Mouse (Mus musculus): ENCODE measurements around the gene Pfkp. TPM values are rescaled to one million over a fixed set of nuclear protein-coding genes. Genes with fewer than 3 reads are reported as not detected.

The Pfkp gene
- polyA plus RNA-seq, 1 experiment from 2014 or later: 10.2 TPM

DNA sequence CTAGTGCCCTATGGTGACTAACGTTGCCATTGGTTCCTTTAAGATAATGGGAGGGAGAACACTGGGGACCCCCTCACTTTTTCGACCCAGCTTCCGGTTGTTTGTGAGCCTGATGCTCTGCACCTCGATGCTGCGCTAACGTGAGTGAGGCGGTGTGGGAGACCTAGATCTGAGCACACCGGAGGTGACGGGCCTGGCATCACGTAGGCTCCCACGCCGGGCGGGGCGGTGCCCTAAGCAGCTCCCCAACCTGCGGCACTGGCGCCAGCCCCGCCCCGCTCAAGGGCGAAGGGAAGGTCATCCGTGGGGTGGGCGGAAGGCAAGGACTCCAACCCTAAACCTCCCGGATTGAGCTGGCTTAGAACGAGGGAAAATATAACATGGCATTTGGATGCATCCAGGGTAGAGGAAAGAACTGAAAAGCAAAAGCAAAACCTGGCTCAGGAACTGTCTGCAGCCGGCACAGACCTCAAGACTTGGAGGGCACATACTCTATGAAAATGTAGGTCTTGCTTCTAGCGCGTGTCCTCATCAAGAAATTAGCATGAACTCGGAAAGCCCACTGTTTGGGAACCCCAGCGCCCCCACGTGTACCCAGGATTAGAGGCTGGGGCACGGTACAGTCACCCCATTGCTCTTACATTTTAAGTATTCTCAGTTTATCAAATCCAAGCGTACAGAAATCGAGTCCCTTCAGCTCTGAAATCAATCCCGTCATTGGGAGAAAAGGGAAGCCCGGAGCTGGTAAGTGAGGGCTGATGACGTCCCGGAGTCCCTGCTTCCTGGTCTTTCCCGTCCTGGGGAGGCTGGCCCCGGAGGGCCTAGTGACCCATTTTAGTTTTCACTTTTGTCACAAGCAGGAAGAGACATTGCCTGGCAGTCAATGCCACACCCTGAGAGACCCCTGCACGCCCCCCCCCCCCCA lies 1.2 kb downstream of the Pfkp start:
- Histone ChIP-seq H3K27ac (no peak overlapping the region), H3K36me3 (no peaks in the 10 kb centered on the region), H3K9me3 (no peaks in the 10 kb centered on the region), H3K4me1 (replicated peaks) (peaks cover 11% of the 10 kb centered on the region; the same call in 1 of the 2 replicates), H3K9ac (replicated peaks) (peak overlapping the region; percentile 62), H3K4me3 (replicated peaks) (peak overlapping the region; percentile 53), H3K4me2 (peak overlapping the region; percentile 99), H3K27me3 (peaks cover 18% of the 10 kb centered on the region)
- peak; percentile 18; the same call in 1 of the 2 replicates for ATAC-seq (ENCODE audit: insufficient number of reproducible peaks, insufficient read depth, low FRiP score, low TSS enrichment, low read depth)
- under 1% methylated on average over 39 of the region's 39 CpGs for WGBS

GRCm38 (mm10) chr13:6646674-6647066 lies 1.9 kb downstream of the Pfkp start:
- H3K4me2 ChIP-seq: peak overlapping the region; percentile 99
- no peak overlapping the region for H3K27ac ChIP-seq
- H3K9ac ChIP-seq (replicated peaks): no peak overlapping the region

DNA sequence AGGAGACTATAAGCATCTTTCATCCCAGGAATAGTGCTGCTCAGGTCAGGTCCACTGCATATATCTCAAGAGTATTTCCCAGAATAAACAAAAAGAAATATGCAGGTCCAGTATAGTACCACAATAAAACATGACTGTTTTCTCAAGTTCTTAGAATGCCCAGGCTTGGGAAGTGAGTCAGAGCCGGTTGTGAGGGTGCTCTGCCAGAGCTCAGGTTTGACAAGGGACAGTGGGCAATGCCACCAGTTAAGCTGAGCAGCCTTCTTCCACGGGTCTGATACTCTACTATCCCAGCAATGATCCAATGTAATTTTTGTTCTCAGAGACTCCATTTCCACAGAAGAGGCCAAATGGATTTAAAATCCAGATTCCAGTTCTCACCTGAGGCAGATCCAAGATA lies 2.3 kb downstream of the Pfkp start:
- Histone ChIP-seq H3K4me1 (replicated peaks) (peaks cover 11% of the 10 kb centered on the region; the same call in 1 of the 2 replicates), H3K27me3 (peaks cover 18% of the 10 kb centered on the region), H3K4me2 (no peak overlapping the region), H3K27ac (no peak overlapping the region), H3K9ac (replicated peaks) (no peak overlapping the region), H3K36me3 (no peaks in the 10 kb centered on the region), H3K9me3 (no peaks in the 10 kb centered on the region), H3K4me3 (replicated peaks) (no peak overlapping the region)
- ATAC-seq (ENCODE audit: insufficient number of reproducible peaks, insufficient read depth, low FRiP score, low TSS enrichment, low read depth): no peak
- 73% methylated on average over 2 of the region's 2 CpGs for WGBS

More at GRCm38 (mm10) chr13:6646674-6647066, 1.9 kb downstream of the Pfkp start:
- no peak for ATAC-seq (ENCODE audit: insufficient number of reproducible peaks, insufficient read depth, low FRiP score, low TSS enrichment, low read depth)
- H3K9me3 ChIP-seq: no peaks in the 10 kb centered on the region
- peak overlapping the region; percentile 53 for H3K4me3 ChIP-seq (replicated peaks)
- H3K27me3 ChIP-seq: peaks cover 18% of the 10 kb centered on the region
- H3K4me1 ChIP-seq (replicated peaks): peaks cover 11% of the 10 kb centered on the region; the same call in 1 of the 2 replicates
- WGBS: 47% methylated on average over 3 of the region's 3 CpGs
- H3K36me3 ChIP-seq: no peaks in the 10 kb centered on the region

DNA sequence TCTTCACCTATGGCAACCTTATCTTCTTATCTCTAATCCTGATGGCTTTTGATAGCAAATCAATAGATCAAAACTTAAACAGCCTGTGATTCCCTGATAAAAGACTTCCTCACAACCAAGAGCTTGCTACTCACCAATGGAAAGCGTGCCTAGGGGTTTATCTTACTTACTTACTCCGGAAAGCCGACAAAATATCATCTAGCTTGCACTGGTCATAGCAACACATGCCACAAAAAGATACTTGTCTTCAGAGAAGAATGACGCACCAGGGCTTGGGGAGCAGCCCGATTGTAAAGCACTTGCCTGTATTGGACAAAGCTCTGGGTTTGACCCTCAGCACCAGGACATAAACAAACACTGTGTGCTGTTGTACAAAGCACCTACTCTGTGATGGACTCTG lies 4.6 kb downstream of the Pfkp start:
- no peaks in the 10 kb centered on the region for H3K36me3 ChIP-seq
- H3K9me3 ChIP-seq: no peaks in the 10 kb centered on the region
- H3K9ac ChIP-seq (replicated peaks): no peak overlapping the region
- WGBS: 87% methylated on average over 5 of the region's 5 CpGs
- H3K4me2 ChIP-seq: no peak overlapping the region
- ATAC-seq (ENCODE audit: insufficient number of reproducible peaks, insufficient read depth, low FRiP score, low TSS enrichment, low read depth): no peak
- H3K27me3 ChIP-seq: peaks cover 18% of the 10 kb centered on the region; the same call in 1 of the 2 replicates
- no peak overlapping the region for H3K27ac ChIP-seq
- H3K4me3 ChIP-seq (replicated peaks): no peak overlapping the region
- H3K4me1 ChIP-seq (replicated peaks): peaks cover 9% of the 10 kb centered on the region; the same call in 1 of the 2 replicates

DNA sequence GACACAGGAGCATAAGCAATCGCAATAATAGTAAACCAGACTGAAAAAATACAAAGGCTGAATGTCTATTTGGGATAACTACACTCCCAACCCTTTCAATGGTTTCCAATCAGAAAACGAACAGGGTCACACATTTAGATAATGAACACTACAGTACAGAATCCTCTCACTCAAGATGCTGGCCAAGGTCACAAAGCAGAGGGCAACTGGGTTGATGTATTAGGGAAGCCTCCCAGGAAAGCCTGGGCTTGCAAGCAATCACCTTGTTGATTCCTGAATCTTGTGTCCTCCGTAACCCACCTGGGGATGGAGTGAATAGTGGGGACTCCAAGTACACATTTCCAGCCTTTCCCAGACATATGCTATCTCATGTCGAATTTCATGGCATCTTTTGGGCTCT lies 5.6 kb downstream of the Pfkp start:
- Histone ChIP-seq H3K4me3 (replicated peaks) (no peak overlapping the region), H3K27me3 (peaks cover 17% of the 10 kb centered on the region; the same call in 1 of the 2 replicates), H3K27ac (no peak overlapping the region), H3K9ac (replicated peaks) (no peak overlapping the region), H3K36me3 (no peaks in the 10 kb centered on the region), H3K4me2 (no peak overlapping the region), H3K9me3 (no peaks in the 10 kb centered on the region), H3K4me1 (replicated peaks) (peaks cover 4% of the 10 kb centered on the region; the same call in 1 of the 2 replicates)
- WGBS: 92% methylated on average over 4 of the region's 4 CpGs
- ATAC-seq (ENCODE audit: insufficient number of reproducible peaks, insufficient read depth, low FRiP score, low TSS enrichment, low read depth): no peak

- no peak for ATAC-seq (ENCODE audit: insufficient number of reproducible peaks, insufficient read depth, low FRiP score, low TSS enrichment, low read depth)
- H3K4me1 ChIP-seq (replicated peaks): no peaks in the 10 kb centered on the region; the same call in 1 of the 2 replicates
- WGBS: 84% methylated on average over 5 of the region's 5 CpGs
- no peaks in the 10 kb centered on the region for H3K9me3 ChIP-seq
- H3K27me3 ChIP-seq: peaks cover 13% of the 10 kb centered on the region; the same call in 1 of the 2 replicates
- no peak overlapping the region for H3K27ac ChIP-seq
- H3K36me3 ChIP-seq: no peaks in the 10 kb centered on the region
- H3K4me3 ChIP-seq (replicated peaks): no peak overlapping the region
- H3K9ac ChIP-seq (replicated peaks): no peak overlapping the region
- H3K4me2 ChIP-seq: no peak overlapping the region
These were observed 6.1 kb downstream of the Pfkp start for GRCm38 (mm10) chr13:6642453-6642852.

GRCm38 (mm10) chr13:6641497-6641896 lies 7.1 kb downstream of the Pfkp start:
- H3K4me3 ChIP-seq (replicated peaks): no peak overlapping the region
- peaks cover 5% of the 10 kb centered on the region; the same call in 1 of the 2 replicates for H3K27me3 ChIP-seq
- no peaks in the 10 kb centered on the region for H3K9me3 ChIP-seq
- ATAC-seq (ENCODE audit: insufficient number of reproducible peaks, insufficient read depth, low FRiP score, low TSS enrichment, low read depth): no peak
- H3K27ac ChIP-seq: no peak overlapping the region
- no peaks in the 10 kb centered on the region for H3K4me1 ChIP-seq (replicated peaks)
- no peak overlapping the region for H3K9ac ChIP-seq (replicated peaks)
- no peak overlapping the region for H3K4me2 ChIP-seq
- H3K36me3 ChIP-seq: no peaks in the 10 kb centered on the region
- WGBS: 87% methylated on average over 1 of the region's 1 CpGs

- Histone ChIP-seq H3K4me3 (replicated peaks) (no peak overlapping the region), H3K36me3 (no peaks in the 10 kb centered on the region), H3K27me3 (no peaks in the 10 kb centered on the region), H3K27ac (no peak overlapping the region), H3K4me2 (no peak overlapping the region), H3K9ac (replicated peaks) (no peak overlapping the region), H3K4me1 (replicated peaks) (0 out of 2 replicates have a peak, but pooled peaks cover 3% of the 10 kb centered on the region), H3K9me3 (no peaks in the 10 kb centered on the region)
- 78% methylated on average over 5 of the region's 5 CpGs for WGBS
- ATAC-seq (ENCODE audit: insufficient number of reproducible peaks, insufficient read depth, low FRiP score, low TSS enrichment, low read depth): no peak
These were observed 9.0 kb downstream of the Pfkp start for GRCm38 (mm10) chr13:6639507-6640030.

DNA sequence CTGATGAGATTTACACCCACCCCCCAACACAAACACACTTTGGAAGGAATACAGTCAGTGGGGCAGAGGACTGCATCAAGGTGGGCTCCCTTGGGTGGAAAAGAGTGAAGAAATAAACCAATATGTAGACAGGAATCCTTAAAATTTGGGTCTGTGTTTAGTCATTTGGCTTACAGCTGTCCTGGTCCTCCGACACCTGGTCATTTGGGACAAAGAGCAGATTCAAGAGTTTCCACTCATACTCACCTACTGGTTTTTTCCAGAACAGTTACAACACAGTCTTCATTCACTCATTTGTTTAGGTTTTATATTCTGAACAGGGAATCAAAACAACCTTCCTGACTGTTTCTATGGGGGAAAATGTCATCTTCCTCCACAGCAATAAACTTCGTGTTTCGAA lies 9.6 kb downstream of the Pfkp start:
- WGBS: 86% methylated on average over 3 of the region's 3 CpGs
- H3K4me3 ChIP-seq (replicated peaks): no peak overlapping the region
- H3K27me3 ChIP-seq: no peaks in the 10 kb centered on the region
- H3K4me2 ChIP-seq: no peak overlapping the region
- no peak overlapping the region for H3K9ac ChIP-seq (replicated peaks)
- H3K36me3 ChIP-seq: no peaks in the 10 kb centered on the region
- H3K4me1 ChIP-seq (replicated peaks): peaks cover 7% of the 10 kb centered on the region
- no peak for ATAC-seq (ENCODE audit: insufficient number of reproducible peaks, insufficient read depth, low FRiP score, low TSS enrichment, low read depth)
- H3K9me3 ChIP-seq: no peaks in the 10 kb centered on the region
- H3K27ac ChIP-seq: no peak overlapping the region

DNA sequence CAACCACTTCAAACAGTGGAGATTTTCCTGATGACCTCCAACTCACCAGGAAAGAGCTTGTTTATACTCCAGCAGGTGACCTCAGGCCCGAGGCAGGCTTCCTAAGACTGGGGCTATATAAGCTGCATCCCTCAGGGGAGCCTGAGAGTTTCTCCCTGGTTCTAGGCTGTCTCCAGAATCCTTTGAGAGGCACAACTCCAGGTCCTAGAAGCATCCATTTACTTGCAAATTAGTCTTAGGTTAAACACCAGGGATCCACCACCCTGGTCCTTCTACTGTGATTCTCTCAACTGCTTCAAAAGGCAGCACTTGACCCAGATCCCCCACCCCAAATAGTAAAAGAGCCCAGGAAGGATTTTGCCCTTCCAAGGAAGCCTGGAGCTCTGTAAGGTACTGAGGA lies 10.2 kb downstream of the Pfkp start:
- no peak overlapping the region for H3K4me3 ChIP-seq (replicated peaks)
- 30% methylated on average over 1 of the region's 1 CpGs for WGBS
- H3K27ac ChIP-seq: no peak overlapping the region
- ATAC-seq (ENCODE audit: insufficient number of reproducible peaks, insufficient read depth, low FRiP score, low TSS enrichment, low read depth): no peak
- no peaks in the 10 kb centered on the region for H3K9me3 ChIP-seq
- H3K4me2 ChIP-seq: no peak overlapping the region
- no peaks in the 10 kb centered on the region for H3K36me3 ChIP-seq
- peaks cover 13% of the 10 kb centered on the region for H3K4me1 ChIP-seq (replicated peaks)
- H3K9ac ChIP-seq (replicated peaks): no peak overlapping the region
- H3K27me3 ChIP-seq: no peaks in the 10 kb centered on the region

DNA sequence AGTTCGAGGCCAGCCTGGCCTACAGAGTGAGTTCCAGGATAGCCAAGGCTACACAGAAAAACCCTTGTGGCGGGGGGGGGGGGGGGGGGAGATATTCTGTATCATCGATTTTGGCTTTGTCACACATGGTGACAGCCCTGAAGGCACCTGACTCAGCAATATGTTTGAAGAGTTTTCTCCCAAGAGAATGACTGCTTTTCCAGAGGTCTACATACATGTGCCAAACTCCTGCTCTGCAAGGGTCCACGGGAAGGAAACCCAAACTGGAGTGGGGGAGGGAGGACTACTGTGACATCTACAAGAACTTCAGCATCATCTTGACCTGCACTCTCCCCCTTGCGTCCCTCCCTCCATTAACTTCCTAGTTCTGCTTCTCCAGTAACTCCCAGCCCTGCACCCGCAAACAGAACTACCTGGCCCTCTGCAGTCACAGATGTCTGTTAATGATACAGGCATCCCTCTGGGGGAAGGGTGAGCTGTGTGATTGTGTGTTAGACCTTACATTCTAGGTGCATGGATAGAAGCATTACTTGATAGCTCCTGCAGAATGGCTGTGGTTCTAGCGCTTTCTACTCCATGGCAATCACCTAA lies 10.9 kb downstream of the Pfkp start:
- no peak for ATAC-seq (ENCODE audit: insufficient number of reproducible peaks, insufficient read depth, low FRiP score, low TSS enrichment, low read depth)
- Histone ChIP-seq H3K27ac (no peak overlapping the region), H3K36me3 (no peaks in the 10 kb centered on the region), H3K9ac (replicated peaks) (no peak overlapping the region), H3K4me1 (replicated peaks) (peaks cover 21% of the 10 kb centered on the region), H3K4me3 (replicated peaks) (no peak overlapping the region), H3K27me3 (no peaks in the 10 kb centered on the region), H3K4me2 (no peak overlapping the region), H3K9me3 (no peaks in the 10 kb centered on the region)
- WGBS: 83% methylated on average over 7 of the region's 7 CpGs

Data from limb, embryonic 12.5 days (tissue).